Mouse (Mus musculus): Measurements from ENCODE around the gene Ank. TPM values are rescaled to one million over a fixed set of nuclear protein-coding genes. Genes with fewer than 3 reads are reported as not detected.

The Ank gene
- total RNA-seq, 1 experiment from 2014 or later: 12.1 TPM

GRCm38 (mm10) chr15:27583042-27583441, 116.6 kb downstream of the Ank start:
- ATAC-seq (replicated peaks; ENCODE audit: insufficient number of reproducible peaks, low FRiP score, low TSS enrichment, poor library complexity, severe bottlenecking): no peak

GRCm38 (mm10) chr15:27583620-27584019, 117.1 kb downstream of the Ank start:
- ATAC-seq (replicated peaks; ENCODE audit: insufficient number of reproducible peaks, low FRiP score, low TSS enrichment, poor library complexity, severe bottlenecking): no peak

GRCm38 (mm10) chr15:27585466-27586092, 119.1 kb downstream of the Ank start:
- no peak for ATAC-seq (replicated peaks; ENCODE audit: insufficient number of reproducible peaks, low FRiP score, low TSS enrichment, poor library complexity, severe bottlenecking)

- no peak for ATAC-seq (replicated peaks; ENCODE audit: insufficient number of reproducible peaks, low FRiP score, low TSS enrichment, poor library complexity, severe bottlenecking)
Measured at GRCm38 (mm10) chr15:27586093-27586480, 119.6 kb downstream of the Ank start.

- ATAC-seq (replicated peaks; ENCODE audit: insufficient number of reproducible peaks, low FRiP score, low TSS enrichment, poor library complexity, severe bottlenecking): no peak
Measured at GRCm38 (mm10) chr15:27588087-27588826, 121.8 kb downstream of the Ank start.

GRCm38 (mm10) chr15:27590812-27591211, 124.3 kb downstream of the Ank start:
- no peak for ATAC-seq (replicated peaks; ENCODE audit: insufficient number of reproducible peaks, low FRiP score, low TSS enrichment, poor library complexity, severe bottlenecking)

- ATAC-seq (replicated peaks; ENCODE audit: insufficient number of reproducible peaks, low FRiP score, low TSS enrichment, poor library complexity, severe bottlenecking): no peak
Measured at GRCm38 (mm10) chr15:27592620-27593320, 126.3 kb downstream of the Ank start.

GRCm38 (mm10) chr15:27593717-27594116, 127.2 kb downstream of the Ank start:
- no peak for ATAC-seq (replicated peaks; ENCODE audit: insufficient number of reproducible peaks, low FRiP score, low TSS enrichment, poor library complexity, severe bottlenecking)

- no peak for ATAC-seq (replicated peaks; ENCODE audit: insufficient number of reproducible peaks, low FRiP score, low TSS enrichment, poor library complexity, severe bottlenecking)
Measured at GRCm38 (mm10) chr15:27594973-27595372, 128.5 kb downstream of the Ank start.

GRCm38 (mm10) chr15:27595560-27595959, 129.1 kb downstream of the Ank start:
- ATAC-seq (replicated peaks; ENCODE audit: insufficient number of reproducible peaks, low FRiP score, low TSS enrichment, poor library complexity, severe bottlenecking): no peak

- ATAC-seq (replicated peaks; ENCODE audit: insufficient number of reproducible peaks, low FRiP score, low TSS enrichment, poor library complexity, severe bottlenecking): peak; percentile 78
Measured at GRCm38 (mm10) chr15:27596463-27597140, 130.1 kb downstream of the Ank start.

GRCm38 (mm10) chr15:27597516-27597915, 131.0 kb downstream of the Ank start:
- ATAC-seq (replicated peaks; ENCODE audit: insufficient number of reproducible peaks, low FRiP score, low TSS enrichment, poor library complexity, severe bottlenecking): no peak

- ATAC-seq (replicated peaks; ENCODE audit: insufficient number of reproducible peaks, low FRiP score, low TSS enrichment, poor library complexity, severe bottlenecking): no peak
Measured at GRCm38 (mm10) chr15:27598786-27599385, 132.4 kb downstream of the Ank start.

- no peak for ATAC-seq (replicated peaks; ENCODE audit: insufficient number of reproducible peaks, low FRiP score, low TSS enrichment, poor library complexity, severe bottlenecking)
Measured at GRCm38 (mm10) chr15:27600524-27600923, 134.0 kb downstream of the Ank start.

- no peak for ATAC-seq (replicated peaks; ENCODE audit: insufficient number of reproducible peaks, low FRiP score, low TSS enrichment, poor library complexity, severe bottlenecking)
Measured at GRCm38 (mm10) chr15:27604558-27604957, 138.1 kb downstream of the Ank start.

GRCm38 (mm10) chr15:27605252-27605651, 138.8 kb downstream of the Ank start:
- no peak for ATAC-seq (replicated peaks; ENCODE audit: insufficient number of reproducible peaks, low FRiP score, low TSS enrichment, poor library complexity, severe bottlenecking)

GRCm38 (mm10) chr15:27609554-27609953, 143.1 kb downstream of the Ank start:
- ATAC-seq (replicated peaks; ENCODE audit: insufficient number of reproducible peaks, low FRiP score, low TSS enrichment, poor library complexity, severe bottlenecking): no peak

GRCm38 (mm10) chr15:27612533-27613221, 146.2 kb downstream of the Ank start:
- ATAC-seq (replicated peaks; ENCODE audit: insufficient number of reproducible peaks, low FRiP score, low TSS enrichment, poor library complexity, severe bottlenecking): peak; percentile 80

All from monocyte, adult 5-6 weeks (primary cell).